Mouse (Mus musculus) macrophage (primary cell): Measurements from ENCODE around the gene Trmt1l. TPM values are rescaled to one million over a fixed set of nuclear protein-coding genes. Genes with fewer than 3 reads are reported as not detected.
"Not testable (repeated sequence)": the region's sequence is repeated elsewhere in the genome, so short reads cannot be mapped to it uniquely, and the experiment has no call there.

Experiments used
- H3K27ac ChIP-seq: fragments of 350-480 bp; formaldehyde crosslinking; 2 replicates; pipeline ENCODE4 v1.9.0; 2021
- H3K36me3 ChIP-seq: fragments of 350-480 bp; formaldehyde crosslinking; 2 replicates; pipeline ENCODE4 v1.9.0; 2021; ENCODE audit errors: inconsistent target
- H3K4me3 ChIP-seq: fragments of 350-480 bp; formaldehyde crosslinking; 2 replicates; pipeline ENCODE4 v1.9.0; 2021; ENCODE audit errors: inconsistent target
- H3K79me2 ChIP-seq: fragments of 350-480 bp; formaldehyde crosslinking; 2 replicates; pipeline ENCODE4 v1.9.0; 2021; ENCODE audit errors: inconsistent target
- whole genome bisulfite sequencing: methylation state at CpG from one replicate; pipeline ENCODE4 v1.1.7; 2026; ENCODE audit warnings: inconsistent platforms; ENCODE audit not compliant: missing documents; 5-methylcytosine and 5-hydroxymethylcytosine counted together
- polyA plus RNA-seq: library from polyadenylated mRNA; stranded (reverse); fragments of 250-400 nt; gene quantifications from 3 replicates; pipeline ENCODE4 v1.2.4, GENCODE M21; 2018; ENCODE audit warnings: inconsistent platforms

Trmt1l gene
- polyA plus RNA-seq, 1 experiment from 2014 or later, result 28.2 TPM

DNA sequence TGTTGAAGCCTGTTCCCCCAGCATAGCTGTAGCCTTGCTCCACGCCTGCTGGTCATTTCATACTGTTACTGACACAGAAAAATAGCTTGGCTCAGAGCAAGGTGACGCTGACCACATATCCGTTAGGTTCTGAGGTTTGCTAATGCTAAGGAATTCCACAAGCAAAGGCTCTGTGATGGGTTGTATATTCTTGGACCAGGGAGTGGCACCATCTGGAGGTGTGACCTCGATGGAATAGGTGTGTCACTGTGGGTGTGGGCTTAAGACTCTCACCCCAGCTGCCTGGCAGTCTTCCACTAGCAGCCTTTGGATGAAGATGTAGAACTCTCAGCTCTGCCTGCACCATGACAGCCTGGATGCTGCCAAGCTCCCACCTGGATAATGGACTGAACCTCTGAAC, 38.2 kb downstream of the Trmt1l start:
- Histone ChIP-seq H3K4me3 (no peak overlapping the region), H3K36me3 (peaks cover 20% of the 10 kb centered on the region; the same call in 1 of the 2 replicates), H3K79me2 (no peaks in the 10 kb centered on the region), H3K27ac (no peak overlapping the region)
- WGBS, result 93% methylated on average over 4 of the region's 4 CpGs

DNA sequence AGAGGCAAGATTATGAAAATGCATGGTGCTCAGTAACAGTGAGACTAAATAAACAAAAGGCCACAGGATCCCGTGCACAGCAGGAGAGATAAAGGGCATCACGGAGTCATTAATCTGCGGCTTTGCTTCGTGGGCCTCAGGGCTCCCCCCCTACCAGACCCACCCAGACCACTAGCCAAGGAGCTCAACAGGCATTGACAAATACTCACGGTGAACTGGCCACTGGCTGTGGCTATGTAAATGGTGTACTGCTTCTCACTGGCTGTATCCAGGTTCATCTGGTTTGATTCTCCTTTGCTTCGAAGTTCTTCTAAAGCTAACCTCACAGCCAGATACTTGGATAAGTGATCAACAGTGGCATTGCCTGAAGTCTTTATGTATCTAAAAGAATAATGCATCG, 43.1 kb downstream of the Trmt1l start:
- 96% methylated on average over 7 of the region's 7 CpGs for WGBS
- Histone ChIP-seq H3K36me3 (peaks cover 61% of the 10 kb centered on the region), H3K79me2 (no peaks in the 10 kb centered on the region), H3K4me3 (no peak overlapping the region), H3K27ac (no peak overlapping the region)

DNA sequence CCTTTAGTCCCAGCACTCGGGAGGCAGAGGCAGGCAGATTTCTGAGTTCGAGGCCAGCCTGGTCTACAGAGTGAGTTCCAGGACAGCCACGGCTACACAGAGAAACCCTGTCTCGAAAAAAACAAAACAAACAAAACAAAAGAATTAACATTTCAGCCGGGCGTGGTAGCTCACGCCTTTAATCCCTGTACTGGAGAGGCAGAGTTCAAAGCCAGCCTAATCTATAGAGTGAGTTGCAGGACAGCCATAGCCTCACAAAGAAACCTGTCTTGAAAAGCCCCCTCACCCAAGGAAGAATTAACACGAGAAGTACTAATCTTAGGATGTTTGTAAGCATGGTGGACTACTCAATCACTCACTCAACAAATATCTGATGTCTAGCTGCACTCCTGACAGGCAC, 44.0 kb downstream of the Trmt1l start:
- not testable (repeated sequence) for H3K79me2 ChIP-seq, H3K4me3 ChIP-seq, H3K27ac ChIP-seq
- peaks cover 70% of the 10 kb centered on the region for H3K36me3 ChIP-seq
- 94% methylated on average over 6 of the region's 8 CpGs for WGBS

DNA sequence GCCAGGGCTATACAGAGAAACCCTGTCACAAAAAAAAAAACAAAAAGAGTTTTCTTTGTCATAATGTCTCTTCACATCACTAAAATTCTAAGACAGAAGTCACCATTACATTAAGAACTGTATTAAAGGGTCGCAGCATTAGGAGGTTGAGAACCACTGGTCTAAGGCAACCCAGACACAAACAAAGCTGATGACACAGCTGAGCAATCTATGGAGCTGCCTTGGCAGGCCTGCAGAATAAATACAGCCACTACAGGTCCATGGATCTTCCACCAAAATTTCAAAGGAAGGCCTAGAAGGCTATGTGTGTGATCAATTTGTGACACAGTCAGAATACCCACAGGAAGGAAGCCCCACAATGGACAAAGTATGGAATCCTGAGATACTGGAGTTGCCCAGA, 54.2 kb downstream of the Trmt1l start:
- H3K79me2 ChIP-seq, result peaks cover 98% of the 10 kb centered on the region
- 100% methylated on average over 1 of the region's 1 CpGs for WGBS
- peaks cover 17% of the 10 kb centered on the region for H3K36me3 ChIP-seq
- no peak overlapping the region for H3K4me3 ChIP-seq
- H3K27ac ChIP-seq, result no peak overlapping the region

DNA sequence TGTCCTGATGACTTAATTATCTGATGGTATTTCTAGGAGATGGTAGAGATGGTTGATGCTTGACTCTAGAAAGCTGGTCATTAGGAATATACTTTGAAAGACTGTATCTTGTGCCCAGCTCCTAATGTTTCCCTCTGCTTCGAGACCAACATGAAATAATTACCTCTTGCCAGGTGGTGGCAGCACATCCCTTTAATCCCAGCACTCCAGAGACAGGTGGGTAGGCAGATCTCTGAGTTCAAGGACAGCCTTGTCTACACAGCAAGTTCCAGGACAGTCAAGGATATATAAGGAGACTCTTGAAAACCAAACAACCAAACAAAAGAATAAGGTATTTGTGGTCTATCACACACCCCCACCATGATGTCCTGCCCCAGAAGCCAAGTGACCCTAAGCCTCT, 55.2 kb downstream of the Trmt1l start:
- Histone ChIP-seq H3K36me3 (peaks cover 7% of the 10 kb centered on the region; the same call in 1 of the 2 replicates), H3K27ac (no peak overlapping the region), H3K4me3 (no peak overlapping the region), H3K79me2 (peaks cover 100% of the 10 kb centered on the region)
- WGBS, result 44% methylated on average over 1 of the region's 1 CpGs

DNA sequence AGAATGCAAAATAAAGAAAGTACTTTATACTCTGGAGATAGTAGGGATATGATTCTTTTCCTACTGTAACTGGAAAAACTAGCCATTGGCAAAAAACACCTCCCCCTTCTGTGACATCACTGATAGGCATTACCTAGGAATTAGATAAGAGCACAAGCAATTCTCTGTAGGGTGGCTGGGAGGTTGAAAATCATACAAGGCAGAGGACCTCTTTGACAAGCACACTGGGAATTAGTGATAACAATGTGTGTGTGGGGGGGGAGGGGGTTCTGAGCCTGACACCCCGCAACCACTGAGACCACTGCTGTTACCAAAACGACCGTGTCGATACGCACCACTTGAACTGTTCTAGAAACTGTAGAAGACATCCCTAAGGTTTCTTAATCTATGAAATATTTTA, 56.4 kb downstream of the Trmt1l start:
- WGBS, result 93% methylated on average over 5 of the region's 5 CpGs
- Histone ChIP-seq H3K27ac (no peak overlapping the region), H3K4me3 (no peak overlapping the region), H3K79me2 (peaks cover 100% of the 10 kb centered on the region), H3K36me3 (peaks cover 6% of the 10 kb centered on the region; the same call in 1 of the 2 replicates)

DNA sequence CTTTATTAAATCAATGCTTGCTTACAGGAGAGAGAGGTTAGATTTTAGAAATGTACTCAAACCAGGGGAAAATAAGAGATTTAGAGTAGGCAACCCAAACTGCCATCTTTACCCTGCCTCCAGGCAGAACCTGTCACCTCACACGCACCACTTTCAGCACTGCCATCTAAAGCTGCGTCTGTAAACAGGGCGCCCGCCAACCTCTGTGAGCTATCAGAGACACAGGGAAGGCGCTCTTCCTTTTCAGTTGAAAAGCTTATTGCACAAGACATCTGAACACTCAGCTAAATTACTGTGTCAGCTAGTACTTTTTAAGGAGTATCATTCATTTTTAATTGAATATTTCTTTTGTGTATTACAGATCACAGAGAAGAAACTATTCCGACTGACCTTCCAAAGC, 61.5 kb downstream of the Trmt1l start:
- H3K4me3 ChIP-seq, result no peak overlapping the region

DNA sequence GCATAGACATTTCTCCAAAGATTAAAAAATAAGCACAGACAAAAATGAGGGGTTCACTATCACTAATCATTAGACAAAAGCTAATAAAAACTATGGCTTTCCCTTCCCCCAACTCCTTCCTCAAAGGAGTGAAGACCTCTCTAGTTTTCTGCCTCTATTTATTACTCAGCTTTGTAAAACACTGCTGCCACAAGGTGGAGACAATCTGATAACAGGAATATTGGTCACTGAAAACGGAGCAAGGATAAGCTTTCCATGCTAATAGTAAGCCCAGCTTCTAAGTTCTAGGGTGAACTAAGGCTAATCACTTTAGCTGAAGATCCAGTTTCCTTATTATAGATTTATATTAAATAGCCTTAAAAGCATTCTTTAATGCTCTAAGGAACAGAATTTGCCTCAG, 64.1 kb downstream of the Trmt1l start:
- no peaks in the 10 kb centered on the region for H3K36me3 ChIP-seq
- no peak overlapping the region for H3K4me3 ChIP-seq
- no peak overlapping the region for H3K27ac ChIP-seq
- 45% methylated on average over 1 of the region's 1 CpGs for WGBS
- H3K79me2 ChIP-seq, result peaks cover 100% of the 10 kb centered on the region

More for the DNA sequence above, 61.5 kb downstream of the Trmt1l start:
- H3K36me3 ChIP-seq, result no peaks in the 10 kb centered on the region
- no peak overlapping the region for H3K27ac ChIP-seq
- 51% methylated on average over 6 of the region's 6 CpGs for WGBS
- peaks cover 100% of the 10 kb centered on the region for H3K79me2 ChIP-seq

DNA sequence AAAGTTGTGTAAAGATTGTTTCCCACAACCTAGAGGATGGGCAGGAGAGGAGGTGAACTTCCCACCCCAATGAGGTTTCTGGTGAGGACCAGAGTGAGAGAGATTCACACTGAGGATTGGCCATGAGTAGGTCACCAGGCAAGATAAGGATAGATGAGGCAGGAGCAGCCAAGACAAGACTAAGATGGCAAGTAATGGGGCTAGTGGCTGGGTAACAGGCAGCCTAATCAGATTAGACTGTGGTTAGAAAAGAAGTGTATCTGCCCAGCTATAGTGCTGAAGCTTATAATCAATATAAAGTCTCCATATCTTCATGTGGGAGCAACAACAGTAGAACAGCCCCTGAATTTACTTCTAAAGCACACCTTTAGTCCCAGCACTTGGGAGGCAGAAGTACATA, 65.5 kb downstream of the Trmt1l start:
- Histone ChIP-seq H3K4me3 (no peak overlapping the region), H3K79me2 (peaks cover 100% of the 10 kb centered on the region), H3K27ac (no peak overlapping the region), H3K36me3 (no peaks in the 10 kb centered on the region)

DNA sequence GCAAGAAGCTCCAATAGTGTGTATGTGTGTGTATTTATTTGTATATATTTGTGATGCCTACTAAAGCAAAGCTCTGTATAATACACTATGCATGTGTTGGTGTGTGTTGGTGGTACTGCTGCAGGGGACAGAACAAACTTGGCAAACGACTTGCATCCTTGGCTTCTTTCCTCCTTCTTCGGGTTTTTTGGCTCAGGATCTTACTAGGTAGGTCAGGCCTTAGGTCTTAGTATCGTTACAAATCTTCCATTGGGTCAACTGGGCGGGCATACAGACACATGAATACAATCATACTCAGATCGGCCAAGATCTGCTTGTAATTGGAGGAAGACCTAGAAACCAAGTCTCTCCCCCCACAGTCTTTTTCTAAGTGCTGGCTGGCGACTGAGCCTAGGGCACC, 66.4 kb downstream of the Trmt1l start:
- Histone ChIP-seq H3K27ac (no peak overlapping the region), H3K36me3 (no peaks in the 10 kb centered on the region), H3K4me3 (no peak overlapping the region), H3K79me2 (peaks cover 100% of the 10 kb centered on the region)
- 89% methylated on average over 6 of the region's 6 CpGs for WGBS

DNA sequence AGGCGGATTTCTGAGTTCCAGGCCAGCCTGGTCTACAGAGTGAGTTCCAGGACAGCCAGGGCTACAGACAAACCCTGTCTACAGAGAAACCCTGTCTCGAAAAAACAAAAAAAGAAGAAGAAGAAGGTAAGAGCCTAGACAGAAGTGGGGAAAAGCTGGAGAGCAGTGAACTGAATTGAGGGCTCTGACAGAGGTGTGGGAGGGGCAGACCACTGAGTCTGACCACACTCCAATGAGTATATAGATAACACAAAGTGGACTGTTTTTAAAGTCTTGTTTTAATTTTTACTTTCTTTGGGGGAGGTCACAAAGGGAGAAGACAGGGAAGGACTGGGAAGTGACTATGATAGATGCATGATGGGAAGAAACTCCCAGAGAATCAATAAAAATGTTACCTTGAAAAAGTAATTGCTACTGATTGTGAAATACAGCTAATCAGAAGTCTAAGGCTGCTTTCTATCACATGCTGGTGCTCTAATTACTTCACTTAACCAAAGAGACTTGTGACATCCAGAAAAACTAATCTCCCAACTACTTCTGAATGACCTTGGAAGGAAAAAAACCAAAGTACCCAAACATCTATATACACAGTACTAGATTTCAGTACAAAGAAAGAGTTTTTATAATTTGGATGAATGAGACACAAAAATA, 67.4 kb downstream of the Trmt1l start:
- peaks cover 93% of the 10 kb centered on the region for H3K79me2 ChIP-seq
- 69% methylated on average over 2 of the region's 2 CpGs for WGBS
- no peak overlapping the region for H3K4me3 ChIP-seq
- H3K36me3 ChIP-seq, result no peaks in the 10 kb centered on the region
- no peak overlapping the region for H3K27ac ChIP-seq

DNA sequence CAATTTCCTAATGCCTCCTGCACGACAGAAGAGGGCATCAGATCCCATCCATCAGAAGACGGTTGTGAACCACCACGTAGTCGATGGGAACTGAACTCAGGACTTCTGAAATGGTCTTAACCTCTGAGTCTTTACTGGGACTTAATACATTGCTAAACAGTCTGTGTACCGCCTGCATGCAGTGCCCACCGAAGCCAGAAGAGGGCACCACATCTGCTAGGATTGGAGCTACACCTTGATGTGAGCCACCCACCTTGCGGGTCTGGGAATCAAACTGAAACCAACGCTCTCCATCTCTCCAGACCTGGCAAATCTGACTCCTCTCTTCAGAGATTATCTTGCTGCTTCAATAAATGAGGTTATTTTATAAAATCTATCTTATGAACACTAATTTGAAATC, 68.7 kb downstream of the Trmt1l start:
- peaks cover 80% of the 10 kb centered on the region for H3K79me2 ChIP-seq
- 87% methylated on average over 8 of the region's 8 CpGs for WGBS
- H3K36me3 ChIP-seq, result no peaks in the 10 kb centered on the region
- no peak overlapping the region for H3K4me3 ChIP-seq
- H3K27ac ChIP-seq, result no peak overlapping the region

DNA sequence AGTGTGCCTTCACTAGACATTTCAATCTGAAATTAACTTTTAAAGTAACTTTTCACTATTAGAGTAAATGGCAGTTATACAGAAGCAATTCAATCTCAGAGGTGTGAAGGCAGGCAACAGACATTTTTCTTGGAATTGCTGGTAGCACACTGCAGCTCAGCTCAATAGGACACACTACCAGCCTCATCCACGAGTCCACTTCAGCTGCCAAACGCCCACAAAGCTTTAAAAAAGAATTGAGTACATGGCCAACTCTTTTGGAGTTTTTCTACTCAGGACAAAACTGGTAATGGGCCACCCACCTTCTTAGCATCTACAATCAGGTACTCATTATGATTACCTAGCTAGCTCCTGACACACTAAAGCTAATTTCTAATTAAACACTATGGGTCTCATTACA, 69.6 kb downstream of the Trmt1l start:
- Histone ChIP-seq H3K4me3 (no peak overlapping the region), H3K27ac (no peak overlapping the region), H3K79me2 (peaks cover 71% of the 10 kb centered on the region), H3K36me3 (no peaks in the 10 kb centered on the region)
- 100% methylated on average over 2 of the region's 2 CpGs for WGBS

DNA sequence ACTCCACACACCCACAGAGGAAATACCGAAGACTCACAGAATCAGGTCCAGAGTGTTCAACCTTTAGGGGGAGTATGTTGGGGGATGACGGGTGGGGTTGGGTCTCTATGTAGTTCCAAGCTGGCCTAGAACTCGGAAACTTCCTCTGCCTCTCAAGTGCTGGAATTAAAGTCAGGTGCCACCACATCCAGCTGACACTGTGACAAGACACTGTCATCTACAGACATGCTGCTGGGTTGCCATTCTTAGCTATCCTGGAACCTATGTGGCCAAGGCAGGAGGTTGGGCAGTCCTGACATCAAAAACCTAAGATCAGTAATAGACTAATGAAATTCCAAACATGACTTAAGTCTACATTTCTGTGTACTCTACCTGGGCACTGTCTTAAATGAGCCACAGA, 70.0 kb downstream of the Trmt1l start:
- peaks cover 67% of the 10 kb centered on the region for H3K79me2 ChIP-seq
- 90% methylated on average over 3 of the region's 3 CpGs for WGBS
- H3K36me3 ChIP-seq, result no peaks in the 10 kb centered on the region
- no peak overlapping the region for H3K27ac ChIP-seq
- H3K4me3 ChIP-seq, result no peak overlapping the region

DNA sequence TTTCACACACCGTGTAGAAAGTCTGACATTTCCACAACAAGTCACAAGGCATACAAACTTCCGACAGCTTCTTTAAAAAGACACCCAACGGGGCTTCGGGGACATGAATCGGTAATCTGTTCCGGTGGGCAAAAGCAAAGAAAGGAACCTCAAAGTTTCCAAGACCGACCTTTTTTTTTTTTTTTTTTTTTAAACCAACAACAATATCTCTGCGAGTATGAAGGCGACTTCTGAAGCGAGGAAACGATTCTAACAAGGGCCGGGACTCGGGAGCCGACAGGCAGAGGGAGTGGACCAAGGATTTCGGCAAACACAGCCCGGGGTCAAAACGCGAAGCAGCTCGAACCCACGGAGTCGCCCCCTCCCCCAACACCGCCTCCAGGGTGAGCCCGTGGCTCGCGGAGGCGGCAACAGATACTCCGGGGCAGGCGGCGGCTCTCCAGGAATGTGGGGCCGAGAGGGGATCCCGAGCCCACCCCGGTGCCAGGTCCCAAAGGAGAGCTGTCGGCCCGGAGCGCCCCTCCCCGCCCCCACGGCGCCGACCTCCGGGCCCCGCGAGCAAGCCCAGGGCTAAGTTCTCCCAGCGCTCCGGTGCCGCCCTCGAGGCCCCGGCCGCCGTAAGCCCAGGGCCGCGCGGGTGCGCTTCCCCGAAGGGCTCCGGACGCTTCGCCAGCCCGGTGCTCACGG, 71.6 kb downstream of the Trmt1l start:
- Histone ChIP-seq H3K79me2 (peaks cover 51% of the 10 kb centered on the region), H3K27ac (peak overlapping the region; percentile 65), H3K4me3 (peak overlapping the region; percentile 60), H3K36me3 (no peaks in the 10 kb centered on the region)
- WGBS, result under 1% methylated on average over 59 of the region's 59 CpGs
